Mouse (Mus musculus): Measurements from ENCODE around the gene Ubp1. TPM values are rescaled to one million over a fixed set of nuclear protein-coding genes. Genes with fewer than 3 reads are reported as not detected.

Gene Ubp1
- polyA plus RNA-seq, 1 experiment = 96.4 TPM

GRCm38 (mm10) chr9:113932100-113932470 lies 1.4 kb downstream of the Ubp1 start:
- TF ChIP-seq POLR2A (IDR thresholded peaks at IDR 0.05; ENCODE audit: low read depth, low read length) (no peak), CTCF (IDR thresholded peaks at IDR 0.05; ENCODE audit: borderline replicate concordance, insufficient read depth, low read length) (no peak)

DNA sequence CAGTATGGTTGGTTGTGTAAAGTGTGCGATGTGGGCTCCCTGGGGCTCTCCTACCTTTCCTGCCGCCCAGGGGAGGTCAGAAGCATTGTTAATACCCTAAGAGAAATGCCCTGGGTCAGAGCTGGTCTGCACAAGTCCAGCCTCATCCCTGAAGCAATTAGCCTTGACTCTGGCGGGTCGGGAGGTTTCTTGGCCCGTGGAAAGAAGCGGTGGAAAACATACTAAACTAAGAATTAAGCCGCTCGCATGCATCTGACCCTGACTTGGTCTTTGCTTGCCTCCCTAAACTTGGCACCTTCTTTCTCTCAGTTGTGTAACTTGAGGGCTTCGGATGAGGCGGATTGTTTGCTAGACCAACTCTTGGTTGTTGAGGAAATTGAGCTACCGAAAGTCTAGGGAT lies 1.8 kb downstream of the Ubp1 start:
- Histone ChIP-seq H3K4me1 (ENCODE audit: control insufficient read depth, insufficient read depth, low read length) (peaks cover 9% of the 10 kb centered on the region), H3K27ac (ENCODE audit: insufficient read depth, low read length) (no peak overlapping the region), H3K4me3 (ENCODE audit: insufficient read depth, low read length) (peak overlapping the region; percentile 89)
- TF ChIP-seq POLR2A (IDR thresholded peaks at IDR 0.05; ENCODE audit: low read depth, low read length) (no peak), CTCF (IDR thresholded peaks at IDR 0.05; ENCODE audit: borderline replicate concordance, insufficient read depth, low read length) (no peak)

More at GRCm38 (mm10) chr9:113932100-113932470, 1.4 kb downstream of the Ubp1 start:
- H3K4me3 ChIP-seq (ENCODE audit: insufficient read depth, low read length) = peak overlapping the region; percentile 89
- H3K27ac ChIP-seq (ENCODE audit: insufficient read depth, low read length) = peak overlapping the region; percentile 39
- H3K4me1 ChIP-seq (ENCODE audit: control insufficient read depth, insufficient read depth, low read length) = peaks cover 9% of the 10 kb centered on the region

DNA sequence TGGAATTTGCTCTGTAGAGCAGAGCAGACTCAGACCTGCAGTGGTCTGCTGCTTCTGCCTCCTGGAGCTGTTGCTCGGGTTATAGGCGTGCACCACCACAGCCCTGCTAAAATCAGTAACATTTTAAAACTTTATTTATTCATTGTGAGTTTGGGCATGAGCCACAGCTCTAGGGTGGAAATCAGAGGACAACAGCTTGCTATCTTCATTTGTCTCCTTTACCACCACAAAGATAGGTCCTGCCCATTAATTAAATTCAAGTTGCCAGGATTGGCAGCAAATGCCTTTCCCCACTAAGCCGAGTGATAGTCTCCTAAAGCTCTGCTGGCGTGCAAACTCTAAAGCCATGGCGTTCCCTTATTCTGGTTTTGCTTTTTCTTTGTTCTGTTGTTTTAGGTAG lies 4.9 kb downstream of the Ubp1 start:
- peaks cover 10% of the 10 kb centered on the region for H3K4me1 ChIP-seq (ENCODE audit: control insufficient read depth, insufficient read depth, low read length)
- TF ChIP-seq CTCF (IDR thresholded peaks at IDR 0.05; ENCODE audit: borderline replicate concordance, insufficient read depth, low read length) (no peak), POLR2A (IDR thresholded peaks at IDR 0.05; ENCODE audit: low read depth, low read length) (no peak)
- H3K4me3 ChIP-seq (ENCODE audit: insufficient read depth, low read length) = no peak overlapping the region
- H3K27ac ChIP-seq (ENCODE audit: insufficient read depth, low read length) = no peak overlapping the region

GRCm38 (mm10) chr9:113939063-113939850 lies 8.5 kb downstream of the Ubp1 start:
- H3K4me1 ChIP-seq (ENCODE audit: control insufficient read depth, insufficient read depth, low read length) = peaks cover 15% of the 10 kb centered on the region; the same call in 1 of the 2 replicates
- TF ChIP-seq CTCF (IDR thresholded peaks at IDR 0.05; ENCODE audit: borderline replicate concordance, insufficient read depth, low read length) = no peak
- TF ChIP-seq POLR2A (IDR thresholded peaks at IDR 0.05; ENCODE audit: low read depth, low read length) = no peak
- no peak overlapping the region for H3K4me3 ChIP-seq (ENCODE audit: insufficient read depth, low read length)
- H3K27ac ChIP-seq (ENCODE audit: insufficient read depth, low read length) = no peak overlapping the region

- no peak overlapping the region for H3K27ac ChIP-seq (ENCODE audit: insufficient read depth, low read length)
- TF ChIP-seq POLR2A (IDR thresholded peaks at IDR 0.05; ENCODE audit: low read depth, low read length) (no peak), CTCF (IDR thresholded peaks at IDR 0.05; ENCODE audit: borderline replicate concordance, insufficient read depth, low read length) (no peak)
- H3K4me1 ChIP-seq (ENCODE audit: control insufficient read depth, insufficient read depth, low read length) = peaks cover 11% of the 10 kb centered on the region; the same call in 1 of the 2 replicates
- H3K4me3 ChIP-seq (ENCODE audit: insufficient read depth, low read length) = no peak overlapping the region
Measured at GRCm38 (mm10) chr9:113941103-113941805, 10.5 kb downstream of the Ubp1 start.

DNA sequence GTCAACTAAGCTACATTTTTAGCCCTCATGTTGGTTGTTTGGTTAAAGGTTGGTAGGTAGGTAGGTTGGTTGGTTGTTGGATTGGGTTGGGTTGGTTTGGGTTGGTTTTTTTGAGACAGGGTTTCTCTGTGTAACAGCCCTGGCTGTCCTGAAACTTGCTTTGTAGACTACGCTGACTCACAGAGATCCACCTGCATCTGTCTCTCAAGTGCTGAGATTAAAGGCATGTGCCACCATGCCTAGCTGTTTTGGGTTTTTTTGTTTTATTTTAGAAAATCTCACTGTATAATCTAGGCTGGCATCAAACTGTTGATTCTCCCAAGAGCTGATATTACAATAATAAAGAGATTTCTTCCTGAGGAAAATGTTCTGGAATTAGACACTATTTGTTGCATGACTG lies 12.6 kb downstream of the Ubp1 start:
- Histone ChIP-seq H3K27ac (ENCODE audit: insufficient read depth, low read length) (no peak overlapping the region), H3K4me3 (ENCODE audit: insufficient read depth, low read length) (no peak overlapping the region), H3K4me1 (ENCODE audit: control insufficient read depth, insufficient read depth, low read length) (peaks cover 11% of the 10 kb centered on the region; the same call in 1 of the 2 replicates)
- TF ChIP-seq CTCF (IDR thresholded peaks at IDR 0.05; ENCODE audit: borderline replicate concordance, insufficient read depth, low read length) (no peak), POLR2A (IDR thresholded peaks at IDR 0.05; ENCODE audit: low read depth, low read length) (no peak)

DNA sequence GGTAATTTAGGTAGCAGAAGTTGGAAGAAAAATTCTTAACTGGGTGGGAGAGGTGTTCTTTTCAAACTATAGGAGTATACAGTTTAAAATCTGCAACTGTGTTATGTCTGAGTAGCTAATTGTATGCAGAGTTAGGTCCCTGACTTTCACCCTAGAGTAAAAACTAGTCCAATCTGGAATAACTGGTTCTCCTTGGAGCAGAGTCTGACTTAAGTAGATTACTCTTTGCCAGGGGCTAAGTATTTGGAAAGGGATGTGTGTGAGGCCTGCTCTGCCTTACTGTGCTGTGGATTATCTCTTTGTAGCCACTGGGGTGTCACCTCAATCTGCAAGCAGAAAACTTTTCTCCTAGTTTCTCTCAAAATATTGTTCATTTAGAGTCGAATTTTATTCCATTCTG lies 16.5 kb downstream of the Ubp1 start:
- no peak overlapping the region for H3K4me3 ChIP-seq (ENCODE audit: insufficient read depth, low read length)
- H3K4me1 ChIP-seq (ENCODE audit: control insufficient read depth, insufficient read depth, low read length) = 0 out of 2 replicates have a peak, but pooled peaks cover 6% of the 10 kb centered on the region
- H3K27ac ChIP-seq (ENCODE audit: insufficient read depth, low read length) = no peak overlapping the region
- TF ChIP-seq CTCF (IDR thresholded peaks at IDR 0.05; ENCODE audit: borderline replicate concordance, insufficient read depth, low read length) = no peak
- TF ChIP-seq POLR2A (IDR thresholded peaks at IDR 0.05; ENCODE audit: low read depth, low read length) = no peak

GRCm38 (mm10) chr9:113957777-113958176 lies 27.0 kb downstream of the Ubp1 start:
- Histone ChIP-seq H3K27ac (ENCODE audit: insufficient read depth, low read length) (no peak overlapping the region), H3K4me1 (ENCODE audit: control insufficient read depth, insufficient read depth, low read length) (no peaks in the 10 kb centered on the region), H3K4me3 (ENCODE audit: insufficient read depth, low read length) (no peak overlapping the region)
- no peak for TF ChIP-seq POLR2A (IDR thresholded peaks at IDR 0.05; ENCODE audit: low read depth, low read length)
- no peak for TF ChIP-seq CTCF (IDR thresholded peaks at IDR 0.05; ENCODE audit: borderline replicate concordance, insufficient read depth, low read length)

GRCm38 (mm10) chr9:113963718-113964117 lies 33.0 kb downstream of the Ubp1 start:
- no peak for TF ChIP-seq CTCF (IDR thresholded peaks at IDR 0.05; ENCODE audit: borderline replicate concordance, insufficient read depth, low read length)
- TF ChIP-seq POLR2A (IDR thresholded peaks at IDR 0.05; ENCODE audit: low read depth, low read length) = no peak
- Histone ChIP-seq H3K4me3 (ENCODE audit: insufficient read depth, low read length) (no peak overlapping the region), H3K27ac (ENCODE audit: insufficient read depth, low read length) (no peak overlapping the region), H3K4me1 (ENCODE audit: control insufficient read depth, insufficient read depth, low read length) (no peaks in the 10 kb centered on the region)

DNA sequence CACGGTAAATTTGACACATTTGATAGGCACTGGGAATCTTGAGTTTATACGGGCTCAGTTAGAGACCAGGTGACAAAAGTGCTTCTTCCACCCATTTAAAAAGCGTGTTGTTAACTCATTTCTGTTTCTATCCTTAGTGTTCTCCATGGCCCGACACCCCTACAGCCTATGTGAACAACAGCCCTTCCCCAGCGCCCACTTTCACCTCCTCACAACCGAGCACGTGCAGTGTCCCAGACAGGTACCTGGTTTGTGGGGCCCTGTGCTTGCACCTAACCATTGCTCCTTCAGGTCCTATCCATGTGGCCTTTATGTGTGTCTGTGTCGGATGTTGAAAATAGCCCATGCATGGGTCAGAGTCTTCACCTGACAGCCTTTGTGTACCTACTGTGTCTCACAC lies 33.7 kb downstream of the Ubp1 start:
- TF ChIP-seq CTCF (IDR thresholded peaks at IDR 0.05; ENCODE audit: borderline replicate concordance, insufficient read depth, low read length) (no peak), POLR2A (IDR thresholded peaks at IDR 0.05; ENCODE audit: low read depth, low read length) (no peak)
- Histone ChIP-seq H3K27ac (ENCODE audit: insufficient read depth, low read length) (no peak overlapping the region), H3K4me3 (ENCODE audit: insufficient read depth, low read length) (no peak overlapping the region), H3K4me1 (ENCODE audit: control insufficient read depth, insufficient read depth, low read length) (no peaks in the 10 kb centered on the region)

Data from embryonic fibroblast, embryonic 13.5 days (primary cell).